Mouse (Mus musculus) forebrain, embryonic 16.5 days (tissue): ENCODE data around the gene Ube2g2. TPM values are rescaled to one million over a fixed set of nuclear protein-coding genes. Genes with fewer than 3 reads are reported as not detected.
"Not testable (repeated sequence)": the region's sequence is repeated elsewhere in the genome, so short reads cannot be mapped to it uniquely, and the experiment has no call there.

ENCODE experiments used
- ATAC-seq: fragments of 200-750 bp; cut with Nextera tagmentation; 2 replicates; pipeline ENCODE4 v1.8.0; 2017; ENCODE audit warnings: mild to moderate bottlenecking, moderate library complexity
- H3K27ac ChIP-seq: fragments of 300-500 bp; sonication (generic); 2 replicates; pipeline ENCODE4 v1.5.1; 2014; ENCODE audit warnings: low read length, control low read depth
- H3K27me3 ChIP-seq: fragments of 300-500 bp; sonication (generic); replicated peaks from 2 replicates; pipeline ENCODE4 v1.6.1; 2014; ENCODE audit warnings: low read length; ENCODE audit not compliant: control insufficient read depth, insufficient read depth
- H3K36me3 ChIP-seq: fragments of 300-500 bp; sonication (generic); 2 replicates; pipeline ENCODE4 v1.6.1; 2014; ENCODE audit not compliant: control insufficient read depth, insufficient read depth
- H3K4me1 ChIP-seq: fragments of 300-500 bp; sonication (generic); replicated peaks from 2 replicates; pipeline ENCODE4 v1.6.1; 2014; ENCODE audit warnings: low read length; ENCODE audit not compliant: control insufficient read depth, insufficient read depth
- H3K4me2 ChIP-seq: fragments of 300-500 bp; sonication (generic); 2 replicates; pipeline ENCODE4 v1.6.1; 2014; ENCODE audit warnings: mild to moderate bottlenecking, low read length, control low read depth
- H3K4me3 ChIP-seq: fragments of 300-500 bp; sonication (generic); replicated peaks from 2 replicates; pipeline ENCODE4 v1.5.1; 2014; ENCODE audit warnings: mild to moderate bottlenecking, low read length, control low read depth
- H3K9ac ChIP-seq: fragments of 300-500 bp; sonication (generic); replicated peaks from 2 replicates; pipeline ENCODE4 v1.6.1; 2014; ENCODE audit warnings: low read depth, low read length, control low read depth
- H3K9me3 ChIP-seq: fragments of 300-500 bp; sonication (generic); 2 replicates; pipeline ENCODE4 v1.6.1; 2016; ENCODE audit warnings: low read length; ENCODE audit not compliant: control insufficient read depth
- WGBS: fragments of 180-500 bp; shearing (Covaris S2); extraction: QIAGEN DNeasy Blood & Tissue Kit; methylation state at CpG from one replicate; pipeline ENCODE4 v1.1.7; 2014; 5-methylcytosine and 5-hydroxymethylcytosine counted together
- microRNA counts: library from miRNA; unstranded; fragments of <30 nt; microRNA quantifications from one replicate; lab custom pipeline; 2016
- microRNA-seq: library from miRNA; unstranded; fragments of <30 nt; microRNA quantifications from one replicate; pipeline ENCODE4, GENCODE M21; 2017
- polyA plus RNA-seq: library from polyadenylated mRNA; unstranded; fragments of >200 nt; fragmentation: Nextera tagmentation; extraction: Ambion mirVana; gene quantifications from 2 replicates; pipeline ENCODE4 v1.2.1, GENCODE M21; 2015

The Ube2g2 gene
- polyA plus RNA-seq, 1 experiment from 2014 or later = 107 TPM

- Histone ChIP-seq H3K9ac (no peak overlapping the region), H3K27ac (no peak overlapping the region), H3K9me3 (no peaks in the 10 kb centered on the region), H3K4me1 (peaks cover 10% of the 10 kb centered on the region), H3K36me3 (no peaks in the 10 kb centered on the region), H3K4me3 (no peak overlapping the region), H3K4me2 (no peak overlapping the region), H3K27me3 (peaks cover 10% of the 10 kb centered on the region)
- no peak for ATAC-seq
- 62% methylated on average over 13 of the region's 13 CpGs for WGBS
Measured at GRCm38 (mm10) chr10:77673765-77674164, 51.7 kb downstream of the Ube2g2 start.

GRCm38 (mm10) chr10:77677562-77677961 lies 55.5 kb downstream of the Ube2g2 start:
- Histone ChIP-seq H3K4me1 (peaks cover 10% of the 10 kb centered on the region), H3K27me3 (peaks cover 10% of the 10 kb centered on the region), H3K36me3 (no peaks in the 10 kb centered on the region), H3K9ac (peak overlapping the region; percentile 33), H3K4me3 (peak overlapping the region; percentile 36), H3K27ac (no peak overlapping the region), H3K9me3 (no peaks in the 10 kb centered on the region), H3K4me2 (peak overlapping the region; percentile 63)
- peak; percentile 57 for ATAC-seq
- under 1% methylated on average over 35 of the region's 35 CpGs for WGBS

DNA sequence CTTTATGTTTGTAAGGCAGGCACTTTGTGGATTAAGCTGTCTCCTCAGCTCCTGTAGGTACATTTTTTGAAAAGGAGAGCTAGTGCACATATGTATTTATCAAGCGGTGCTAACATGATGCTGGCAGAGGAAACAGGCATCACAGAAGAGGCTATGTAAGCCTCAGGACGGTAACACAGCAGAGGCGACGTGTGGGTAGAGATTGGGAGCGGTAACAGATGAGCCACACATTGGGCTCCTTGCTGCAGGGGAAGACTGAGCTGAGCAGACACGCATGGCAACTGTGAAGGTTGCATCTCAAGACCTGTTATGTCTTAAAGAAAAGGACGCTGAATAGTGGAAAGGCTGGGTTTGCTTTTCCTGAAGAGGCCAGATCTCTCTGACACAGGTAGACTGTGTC lies 60.9 kb downstream of the Ube2g2 start:
- H3K27me3 ChIP-seq = peaks cover 25% of the 10 kb centered on the region
- no peak for ATAC-seq
- WGBS = 79% methylated on average over 7 of the region's 7 CpGs
- H3K4me2 ChIP-seq = no peak overlapping the region
- H3K9me3 ChIP-seq = no peaks in the 10 kb centered on the region
- H3K4me3 ChIP-seq = no peak overlapping the region
- peaks cover 2% of the 10 kb centered on the region for H3K4me1 ChIP-seq
- H3K36me3 ChIP-seq = no peaks in the 10 kb centered on the region
- no peak overlapping the region for H3K27ac ChIP-seq
- no peak overlapping the region for H3K9ac ChIP-seq

DNA sequence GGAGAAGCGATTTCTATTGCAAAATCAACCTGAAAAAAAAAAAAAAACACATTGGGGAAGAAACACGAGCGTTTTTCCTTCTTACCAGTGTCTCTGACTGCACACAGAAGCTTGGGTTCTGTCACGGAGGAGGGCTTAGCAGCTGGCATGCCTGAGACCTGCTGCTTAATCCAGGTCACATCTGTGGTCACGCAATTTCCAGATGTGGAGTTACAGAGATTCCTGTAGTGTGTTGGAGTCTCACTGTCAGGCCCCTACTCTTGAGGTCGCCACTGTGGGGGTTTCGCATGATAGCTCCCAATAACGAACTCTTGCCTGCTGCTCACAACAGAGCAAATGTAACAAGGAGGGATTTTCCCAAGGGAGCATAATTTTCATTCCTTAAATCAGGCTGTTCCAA lies 62.1 kb downstream of the Ube2g2 start:
- no peak for ATAC-seq
- Histone ChIP-seq H3K4me3 (no peak overlapping the region), H3K9ac (no peak overlapping the region), H3K4me2 (no peak overlapping the region), H3K27ac (no peak overlapping the region), H3K36me3 (no peaks in the 10 kb centered on the region), H3K27me3 (peaks cover 19% of the 10 kb centered on the region), H3K4me1 (no peaks in the 10 kb centered on the region), H3K9me3 (no peaks in the 10 kb centered on the region)
- 43% methylated on average over 8 of the region's 8 CpGs for WGBS

- no peak within 1 kb of the TSS for H3K4me3 ChIP-seq
- no peak within 1 kb of the TSS for H3K27ac ChIP-seq
- peaks cover 19% of the 10 kb centered on the region for H3K27me3 ChIP-seq
- H3K4me2 ChIP-seq = no peak within 1 kb of the TSS
- H3K9ac ChIP-seq = no peak within 1 kb of the TSS
- H3K4me1 ChIP-seq = no peaks in the 10 kb centered on the region
- no peaks in the 10 kb centered on the region for H3K36me3 ChIP-seq
- no peak for ATAC-seq
- H3K9me3 ChIP-seq = no peaks in the 10 kb centered on the region
- 9% methylated on average over 22 of the region's 22 CpGs for WGBS
Measured at GRCm38 (mm10) chr10:77685895-77686664, 64.0 kb downstream of the Ube2g2 start, which contains the start of gene Tspear. TSS of gene Tspear (plus strand) at chr10:77686569.

DNA sequence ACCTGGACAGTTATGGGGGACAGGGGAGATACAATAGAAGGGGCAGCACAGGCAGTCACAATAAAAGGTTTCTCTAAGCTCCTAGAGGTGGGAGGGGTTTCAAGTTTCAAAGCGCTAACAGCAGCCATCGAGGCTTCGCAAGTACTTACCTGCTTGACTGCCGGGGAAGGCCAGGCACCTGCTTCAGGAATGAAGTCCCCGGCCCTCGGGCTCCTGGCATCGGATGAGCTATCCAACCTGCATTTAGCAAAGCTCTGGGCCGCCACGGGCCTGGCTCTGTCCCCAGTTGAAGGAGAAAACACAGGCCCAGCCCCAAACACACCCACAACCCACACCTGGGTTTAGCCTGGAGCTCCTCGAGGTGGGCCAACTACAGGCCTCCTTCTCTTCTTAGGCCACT lies 64.9 kb downstream of the Ube2g2 start:
- Histone ChIP-seq H3K36me3 (no peaks in the 10 kb centered on the region), H3K4me1 (no peaks in the 10 kb centered on the region), H3K27ac (no peak overlapping the region), H3K4me2 (no peak overlapping the region), H3K9ac (no peak overlapping the region), H3K9me3 (no peaks in the 10 kb centered on the region), H3K27me3 (peaks cover 19% of the 10 kb centered on the region), H3K4me3 (no peak overlapping the region)
- WGBS = 26% methylated on average over 10 of the region's 10 CpGs
- no peak for ATAC-seq

- not testable (repeated sequence) for H3K36me3 ChIP-seq, H3K9ac ChIP-seq, H3K27ac ChIP-seq, ATAC-seq, H3K9me3 ChIP-seq, H3K4me3 ChIP-seq, H3K4me2 ChIP-seq, H3K4me1 ChIP-seq
- peaks cover 19% of the 10 kb centered on the region for H3K27me3 ChIP-seq
- WGBS = 59% methylated on average over 3 of the region's 3 CpGs
Measured at GRCm38 (mm10) chr10:77690356-77690807, 68.3 kb downstream of the Ube2g2 start, which contains the start of gene Gm19402. TSS of gene Gm19402 (minus strand) at chr10:77690757.

MicroRNAs encoded within 50 kb of the gene (microRNA counts, 519-probe panel; counts per million panel counts)
- 1,688 counts per million, percentile 18 among the panel's probes with 10 or more counts for microRNA mmu-miR-1930 (lab: Ali Mortazavi, UCI)

Small RNA genes within 50 kb of the gene (microRNA-seq; reads per million reads assigned to microRNA genes)
- 13.3 reads per million, percentile 32 among the genes with 10 or more reads in this experiment for gene Mir1930

Other genes starting within 250 kb of the Ube2g2 start
- 15.8 and 17.8 TPM in 2 replicates for gene Adarb1, start 204.0 kb upstream of the Ube2g2 start, polyA plus RNA-seq
- gene Fam207a, start 106.5 kb upstream of the Ube2g2 start, polyA plus RNA-seq = 41.6 and 42.8 TPM in 2 replicates
- 0.80 and 0.85 TPM in 2 replicates for gene Itgb2, start 92.0 kb upstream of the Ube2g2 start, polyA plus RNA-seq
- 73.3 and 80.5 TPM in 2 replicates for gene Pttg1ip, start 40.6 kb upstream of the Ube2g2 start, polyA plus RNA-seq
- 335 and 349 TPM in 2 replicates for gene Sumo3, start 16.2 kb upstream of the Ube2g2 start, polyA plus RNA-seq
- 1.2 and 8.4 TPM in 2 replicates for gene Gm49325, start 16.1 kb upstream of the Ube2g2 start, polyA plus RNA-seq
- 0.30 and 0.39 TPM in 2 replicates for gene Tspear, start 64.3 kb downstream of the Ube2g2 start, polyA plus RNA-seq
- gene Gm19402, start 68.5 kb downstream of the Ube2g2 start, polyA plus RNA-seq = not detected in 2 replicates
- gene Gm9508, start 75.0 kb downstream of the Ube2g2 start, polyA plus RNA-seq = not detected in 2 replicates
- not detected in 2 replicates for gene Gm10272, start 84.4 kb downstream of the Ube2g2 start, polyA plus RNA-seq
- not detected in 2 replicates for gene Gm10024, start 89.2 kb downstream of the Ube2g2 start, polyA plus RNA-seq
- not detected in 2 replicates for gene Gm10142, start 93.5 kb downstream of the Ube2g2 start, polyA plus RNA-seq
- gene Krtap12-1, start 98.3 kb downstream of the Ube2g2 start, polyA plus RNA-seq = not detected in 2 replicates
- gene Gm10100, start 104.2 kb downstream of the Ube2g2 start, polyA plus RNA-seq = not detected in 2 replicates
- gene Gm18596, start 120.4 kb downstream of the Ube2g2 start, polyA plus RNA-seq = not detected in 2 replicates
- not detected in 2 replicates for gene Gm9736, start 129.1 kb downstream of the Ube2g2 start, polyA plus RNA-seq
- gene Gm3233, start 137.4 kb downstream of the Ube2g2 start, polyA plus RNA-seq = not detected in 2 replicates
- gene Gm3238, start 149.1 kb downstream of the Ube2g2 start, polyA plus RNA-seq = not detected in 2 replicates
- gene Gm7138, start 154.7 kb downstream of the Ube2g2 start, polyA plus RNA-seq = not detected in 2 replicates
- not detected in 2 replicates for gene Gm3250, start 160.3 kb downstream of the Ube2g2 start, polyA plus RNA-seq
- gene Gm7137, start 165.9 kb downstream of the Ube2g2 start, polyA plus RNA-seq = not detected in 2 replicates
- not detected in 2 replicates for gene Gm9639, start 172.8 kb downstream of the Ube2g2 start, polyA plus RNA-seq
- gene Gm19668, start 176.9 kb downstream of the Ube2g2 start, polyA plus RNA-seq = not detected in 2 replicates
- gene Gm9507, start 189.6 kb downstream of the Ube2g2 start, polyA plus RNA-seq = not detected in 2 replicates
- not detected in 2 replicates for gene Gm2696, start 192.4 kb downstream of the Ube2g2 start, polyA plus RNA-seq
- gene Krtap10-4, start 204.8 kb downstream of the Ube2g2 start, polyA plus RNA-seq = not detected in 2 replicates
- not detected in 2 replicates for gene Krtap10-10, start 213.7 kb downstream of the Ube2g2 start, polyA plus RNA-seq
- gene Gm36176, start 224.5 kb downstream of the Ube2g2 start, polyA plus RNA-seq = not detected in 2 replicates
- gene Gm10318, start 230.6 kb downstream of the Ube2g2 start, polyA plus RNA-seq = not detected in 2 replicates
- not detected in 2 replicates for gene Gm3285, start 239.7 kb downstream of the Ube2g2 start, polyA plus RNA-seq